Mouse (Mus musculus) MEL (cell line): Measurements from ENCODE around the gene Rnf186.

Source experiments
- CHD1 ChIP-seq: IDR thresholded peaks from 2 replicates; pipeline ENCODE4 v1.6.1; 2012; ENCODE audit warnings: low read depth, mild to moderate bottlenecking, inconsistent platforms, low read length, improper control_type of control experiment
- CHD2 ChIP-seq: IDR thresholded peaks from 2 replicates; pipeline ENCODE4 v1.6.1; 2011; ENCODE audit warnings: low read length, improper control_type of control experiment
- CTCF ChIP-seq, 3 experiments: IDR thresholded peaks in 2 of 3; conservative IDR thresholded peaks in 1 of 3; 2 replicates each; pipeline ENCODE4 v1.5.1; 2011 to 2012; ENCODE audit warnings: low read length in 3 of 3, low read depth in 2 of 3, mild to moderate bottlenecking in 2 of 3, improper control_type of control experiment in 1 of 3, inconsistent platforms in 1 of 3, mixed read lengths in 1 of 3, moderate library complexity in 1 of 3; ENCODE audit not compliant: control insufficient read depth in 1 of 3, insufficient read depth in 1 of 3, poor library complexity in 1 of 3, severe bottlenecking in 1 of 3
- ELF1 ChIP-seq: IDR thresholded peaks from 2 replicates; pipeline ENCODE4 v1.6.1; 2014; ENCODE audit warnings: low read depth, mild to moderate bottlenecking, inconsistent platforms, low read length, improper control_type of control experiment, moderate library complexity
- MAX ChIP-seq: IDR thresholded peaks from 2 replicates; pipeline ENCODE4 v1.6.1; 2011; ENCODE audit warnings: low read length, improper control_type of control experiment
- NELFE ChIP-seq: IDR thresholded peaks from 2 replicates; pipeline ENCODE4 v1.6.1; 2011; ENCODE audit warnings: low read depth, low read length, improper control_type of control experiment
- NRF1 ChIP-seq: IDR thresholded peaks from 2 replicates; pipeline ENCODE4 v1.6.1; 2014; ENCODE audit warnings: low read depth, mild to moderate bottlenecking, inconsistent platforms, low read length, improper control_type of control experiment, moderate library complexity; ENCODE audit not compliant: poor library complexity, insufficient read depth, severe bottlenecking
- POLR2A ChIP-seq, 2 experiments: IDR thresholded peaks; 2 replicates each; pipeline ENCODE4 v1.6.1; 2011 to 2012; ENCODE audit warnings: low read length in 2 of 2, mild to moderate bottlenecking in 2 of 2, control low read depth in 1 of 2, improper control_type of control experiment in 1 of 2, low read depth in 1 of 2, moderate library complexity in 1 of 2; ENCODE audit not compliant: control insufficient read depth in 1 of 2, insufficient read depth in 1 of 2, poor library complexity in 1 of 2
- SMC3 ChIP-seq: IDR thresholded peaks from 2 replicates; pipeline ENCODE4 v1.6.1; 2011; ENCODE audit warnings: low read depth, low read length, improper control_type of control experiment
- USF1 ChIP-seq: IDR thresholded peaks from 2 replicates; pipeline ENCODE4 v1.6.1; 2014; ENCODE audit warnings: low read depth, mild to moderate bottlenecking, inconsistent platforms, low read length, improper control_type of control experiment, moderate library complexity
- ZNF384 ChIP-seq: IDR thresholded peaks from 2 replicates; pipeline ENCODE4 v1.6.1; 2012; ENCODE audit warnings: low read depth, mild to moderate bottlenecking, inconsistent platforms, low read length, improper control_type of control experiment

GRCm38 (mm10) chr4:139004067-139004466, 37.2 kb downstream of the Rnf186 start:
- no peak for TF ChIP-seq CTCF (IDR thresholded peaks at IDR 0.05 in 2 of 3, conservative IDR thresholded peaks at IDR 0.05 in 1 of 3; ENCODE audit: control insufficient read depth in 1 of 3, insufficient read depth in 1 of 3, low read depth in 2 of 3, low read length in 3 of 3, poor library complexity in 1 of 3, severe bottlenecking in 1 of 3)
- TF ChIP-seq ELF1: no peak
- no peak for TF ChIP-seq POLR2A (IDR thresholded peaks at IDR 0.05; ENCODE audit: control insufficient read depth in 1 of 2, insufficient read depth in 1 of 2, low read depth in 1 of 2, low read length in 2 of 2, poor library complexity in 1 of 2)
- no peak for TF ChIP-seq USF1
- no peak for TF ChIP-seq CHD2
- TF ChIP-seq NELFE: no peak
- no peak for TF ChIP-seq ZNF384
- no peak for TF ChIP-seq CHD1
- TF ChIP-seq MAX: no peak
- no peak for TF ChIP-seq NRF1
- TF ChIP-seq SMC3: no peak
